Mouse (Mus musculus) heart, postnatal 0 days (tissue): Measurements from ENCODE around the gene Kdr.

Experiments used
- CTCF ChIP-seq: IDR thresholded peaks from 2 replicates; pipeline ENCODE4 v1.5.1; 2016; ENCODE audit warnings: antibody characterized with exemption, control low read depth, low read depth
- EP300 ChIP-seq: IDR thresholded peaks from 2 replicates; pipeline ENCODE4 v1.6.1; 2016; ENCODE audit warnings: antibody characterized with exemption, low read depth

GRCm38 (mm10) chr5:75945394-75945793 lies 32.9 kb downstream of the Kdr start:
- TF ChIP-seq CTCF (no peak), EP300 (no peak)
